Mouse (Mus musculus) gastrocnemius, postnatal 4 days (tissue): Measurements from ENCODE around the gene Grin3a. TPM values are rescaled to one million over a fixed set of nuclear protein-coding genes. Genes with fewer than 3 reads are reported as not detected.

ENCODE experiments used
- total RNA-seq, 2 experiments: library from RNA; stranded (reverse); gene quantifications; 2 replicates each; pipeline ENCODE4 v1.2.3; 2021

The Grin3a gene
- total RNA-seq, 2 experiments from 2014 or later = 1.2 to 2.0 TPM

Other genes starting within 250 kb of the Grin3a start
- gene Tmem246, start 247.9 kb downstream of the Grin3a start, total RNA-seq = 10 to 100 TPM; 33.6 to 39.7 TPM
- gene Rnf20, start 213.7 kb downstream of the Grin3a start, total RNA-seq = 10 to 100 TPM; 43.4 to 49.7 TPM
- gene Ppp3r2, start 163.7 kb downstream of the Grin3a start, total RNA-seq = under 1 TPM in 1 of 2 experiments, not detected in 1; 0.08 TPM